Mouse (Mus musculus) intestine, embryonic 16.5 days (tissue): ENCODE data around the gene Smco4. TPM values are rescaled to one million over a fixed set of nuclear protein-coding genes. Genes with fewer than 3 reads are reported as not detected.

Experiments
- ATAC-seq: fragments of 200-750 bp; cut with Nextera tagmentation; 2 replicates; pipeline ENCODE4 v1.8.0; 2017; ENCODE audit warnings: moderate TSS enrichment, moderate library complexity
- H3K27ac ChIP-seq: fragments of 300-500 bp; sonication (generic); 2 replicates; pipeline ENCODE4 v1.5.1; 2014; ENCODE audit warnings: mild to moderate bottlenecking, low read length
- H3K27me3 ChIP-seq: fragments of 300-500 bp; sonication (generic); replicated peaks from 2 replicates; pipeline ENCODE4 v1.6.1; 2014; ENCODE audit warnings: low read length, control low read depth, mixed read lengths; ENCODE audit not compliant: control insufficient read depth, insufficient read depth
- H3K36me3 ChIP-seq: fragments of 300-500 bp; sonication (generic); 2 replicates; pipeline ENCODE4 v1.6.1; 2014; ENCODE audit warnings: low read length, control low read depth; ENCODE audit not compliant: control insufficient read depth, insufficient read depth
- H3K4me1 ChIP-seq: fragments of 300-500 bp; sonication (generic); 2 replicates; pipeline ENCODE4 v1.6.1; 2014; ENCODE audit warnings: low read length, control low read depth, mixed read lengths; ENCODE audit not compliant: control insufficient read depth, insufficient read depth
- H3K4me2 ChIP-seq: fragments of 300-500 bp; sonication (generic); 2 replicates; pipeline ENCODE4 v1.6.1; 2014; ENCODE audit warnings: low read depth, low read length, control low read depth
- H3K4me3 ChIP-seq: fragments of 300-500 bp; sonication (generic); 2 replicates; pipeline ENCODE4 v1.5.1; 2014; ENCODE audit warnings: mild to moderate bottlenecking, low read length
- H3K9ac ChIP-seq: fragments of 300-500 bp; sonication (generic); 2 replicates; pipeline ENCODE4 v1.6.1; 2014; ENCODE audit warnings: low read depth, low read length
- H3K9me3 ChIP-seq: fragments of 300-500 bp; sonication (generic); 2 replicates; pipeline ENCODE4 v1.6.1; 2016; ENCODE audit warnings: low read length, control low read depth; ENCODE audit not compliant: control insufficient read depth
- WGBS: fragments of 180-500 bp; shearing (Covaris S2); extraction: QIAGEN DNeasy Blood & Tissue Kit; methylation state at CpG from one replicate; pipeline ENCODE4 v1.1.7; 2014; 5-methylcytosine and 5-hydroxymethylcytosine counted together
- polyA plus RNA-seq: library from polyadenylated mRNA; unstranded; fragments of >200 nt; fragmentation: Nextera tagmentation; extraction: Ambion mirVana; gene quantifications from 2 replicates; pipeline ENCODE4 v1.2.1, GENCODE M21; 2015

Gene Smco4
- polyA plus RNA-seq, 1 experiment from 2014 or later, result 3.4 TPM

DNA sequence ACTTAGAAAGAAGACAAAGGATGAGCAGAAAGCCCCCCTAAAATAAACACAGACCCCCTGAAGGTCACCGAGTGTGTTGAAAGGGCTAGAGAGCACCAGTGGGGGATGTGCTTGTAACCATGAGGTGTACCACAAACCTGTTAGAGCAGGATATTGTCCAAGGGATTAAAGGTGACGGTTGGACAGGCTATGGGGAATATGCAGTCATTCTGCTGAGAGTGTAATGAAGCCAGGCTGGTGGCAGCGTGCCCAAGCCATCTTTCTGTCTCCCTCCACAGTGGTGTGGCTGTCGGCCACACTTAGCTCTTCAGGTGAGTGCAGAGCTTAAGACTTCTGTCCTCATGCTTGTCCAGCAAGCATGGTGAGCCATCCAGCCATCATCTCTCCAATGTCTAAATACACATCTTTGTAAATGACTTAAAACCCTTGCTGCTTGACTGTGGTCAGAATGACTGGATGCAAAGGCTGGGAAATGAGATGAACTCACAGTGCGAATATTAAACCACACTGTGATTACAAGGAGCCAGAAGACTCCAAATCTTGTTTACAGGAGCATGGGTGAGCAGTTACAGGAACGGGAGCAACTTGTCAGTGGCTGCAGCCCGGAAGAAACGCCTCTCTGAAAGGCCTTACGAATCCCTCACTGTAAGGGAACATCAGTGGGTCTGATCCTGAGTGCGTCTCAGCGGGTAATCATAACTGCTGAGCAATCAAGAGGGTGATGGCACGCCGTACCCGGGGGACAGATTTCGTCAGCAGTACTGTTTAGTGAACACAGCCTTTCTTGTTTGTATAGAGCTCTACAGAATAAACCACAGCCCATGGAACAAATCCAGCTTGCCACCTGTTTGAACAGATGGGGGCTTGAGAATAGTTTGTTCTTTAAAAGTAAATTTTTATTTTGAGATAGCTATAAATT is 59.0 kb downstream of the Smco4 start:
- no peak for ATAC-seq
- WGBS, result 52% methylated on average over 15 of the region's 15 CpGs
- no peaks in the 10 kb centered on the region for H3K9me3 ChIP-seq

GRCm38 (mm10) chr9:15553322-15553721 is 60.1 kb downstream of the Smco4 start:
- Histone ChIP-seq H3K27me3 (no peaks in the 10 kb centered on the region), H3K4me2 (no peak overlapping the region), H3K36me3 (no peaks in the 10 kb centered on the region), H3K9me3 (no peaks in the 10 kb centered on the region), H3K9ac (no peak overlapping the region), H3K4me3 (no peak overlapping the region), H3K27ac (no peak overlapping the region), H3K4me1 (no peaks in the 10 kb centered on the region)
- ATAC-seq, result no peak
- 89% methylated on average over 8 of the region's 8 CpGs for WGBS

More for the DNA sequence above, 59.0 kb downstream of the Smco4 start:
- H3K9ac ChIP-seq, result no peak overlapping the region
- no peak overlapping the region for H3K27ac ChIP-seq
- H3K4me2 ChIP-seq, result no peak overlapping the region
- H3K27me3 ChIP-seq, result no peaks in the 10 kb centered on the region
- H3K4me3 ChIP-seq, result no peak overlapping the region
- no peaks in the 10 kb centered on the region for H3K4me1 ChIP-seq
- no peaks in the 10 kb centered on the region for H3K36me3 ChIP-seq

DNA sequence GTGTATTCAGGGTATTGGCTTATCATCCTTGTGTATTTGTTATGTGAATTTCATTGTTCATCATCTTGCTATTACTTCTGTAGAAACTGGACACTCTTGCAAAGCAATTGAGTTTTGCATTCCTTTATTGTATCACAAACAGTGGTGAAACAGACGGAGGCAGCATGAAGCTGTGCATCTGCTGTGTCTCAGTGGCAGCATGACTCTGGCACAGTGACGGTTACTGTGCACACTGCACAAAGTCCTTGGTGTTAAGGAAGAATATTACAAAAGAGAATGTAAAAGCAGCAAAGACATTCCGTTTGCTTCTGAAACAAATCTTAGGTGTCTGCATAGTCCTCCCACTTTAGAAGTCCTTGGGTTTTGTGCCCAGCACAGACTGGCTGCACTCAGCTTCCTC is 67.2 kb downstream of the Smco4 start:
- ATAC-seq, result no peak
- no peaks in the 10 kb centered on the region for H3K27me3 ChIP-seq
- no peak overlapping the region for H3K4me2 ChIP-seq
- H3K4me1 ChIP-seq, result no peaks in the 10 kb centered on the region
- no peaks in the 10 kb centered on the region for H3K9me3 ChIP-seq
- no peak overlapping the region for H3K9ac ChIP-seq
- no peak overlapping the region for H3K27ac ChIP-seq
- 67% methylated on average over 3 of the region's 3 CpGs for WGBS
- H3K4me3 ChIP-seq, result no peak overlapping the region
- H3K36me3 ChIP-seq, result no peaks in the 10 kb centered on the region

- Histone ChIP-seq H3K4me3 (no peak overlapping the region), H3K9ac (no peak overlapping the region), H3K36me3 (no peaks in the 10 kb centered on the region), H3K27ac (no peak overlapping the region), H3K4me2 (no peak overlapping the region), H3K9me3 (no peaks in the 10 kb centered on the region), H3K27me3 (no peaks in the 10 kb centered on the region), H3K4me1 (no peaks in the 10 kb centered on the region)
- WGBS, result 65% methylated on average over 7 of the region's 7 CpGs
- 0 out of 2 replicates have a peak, but pooled peaks have one; percentile 26 for ATAC-seq
Observed at GRCm38 (mm10) chr9:15562353-15562752, 69.1 kb downstream of the Smco4 start.

GRCm38 (mm10) chr9:15574750-15575454 is 81.7 kb downstream of the Smco4 start:
- Histone ChIP-seq H3K9ac (no peak overlapping the region), H3K9me3 (no peaks in the 10 kb centered on the region), H3K4me1 (no peaks in the 10 kb centered on the region), H3K27me3 (no peaks in the 10 kb centered on the region), H3K36me3 (no peaks in the 10 kb centered on the region), H3K27ac (no peak overlapping the region), H3K4me2 (no peak overlapping the region), H3K4me3 (no peak overlapping the region)
- 75% methylated on average over 13 of the region's 13 CpGs for WGBS
- no peak for ATAC-seq

DNA sequence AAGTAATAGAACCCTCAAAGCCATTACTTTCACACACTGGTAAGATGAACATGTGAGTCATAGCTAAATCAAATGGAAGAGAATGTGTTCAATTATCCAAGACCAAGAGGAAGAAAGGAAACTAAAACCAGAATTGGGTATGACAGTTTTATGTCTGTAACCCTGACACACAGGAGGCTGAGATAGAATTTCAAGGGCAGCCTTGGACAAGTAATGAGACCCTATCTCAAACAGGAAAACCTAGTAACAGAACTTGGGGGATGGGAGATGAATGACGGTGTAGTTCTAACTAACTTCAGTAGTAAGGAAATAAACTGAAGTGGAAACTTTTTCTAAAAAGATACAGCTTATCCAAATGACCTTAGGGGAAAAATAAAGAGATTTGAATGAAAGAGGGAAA is 85.2 kb downstream of the Smco4 start:
- H3K4me3 ChIP-seq, result no peak overlapping the region
- H3K9ac ChIP-seq, result no peak overlapping the region
- WGBS, result 62% methylated on average over 1 of the region's 1 CpGs
- ATAC-seq, result no peak
- no peaks in the 10 kb centered on the region for H3K4me1 ChIP-seq
- H3K36me3 ChIP-seq, result no peaks in the 10 kb centered on the region
- H3K27ac ChIP-seq, result no peak overlapping the region
- no peak overlapping the region for H3K4me2 ChIP-seq
- no peaks in the 10 kb centered on the region for H3K9me3 ChIP-seq
- no peaks in the 10 kb centered on the region for H3K27me3 ChIP-seq

GRCm38 (mm10) chr9:15578946-15579345 is 85.7 kb downstream of the Smco4 start:
- Histone ChIP-seq H3K27ac (no peak overlapping the region), H3K36me3 (no peaks in the 10 kb centered on the region), H3K4me3 (no peak overlapping the region), H3K4me2 (no peak overlapping the region), H3K27me3 (no peaks in the 10 kb centered on the region), H3K9ac (no peak overlapping the region), H3K4me1 (no peaks in the 10 kb centered on the region), H3K9me3 (no peaks in the 10 kb centered on the region)
- ATAC-seq, result no peak
- 91% methylated on average over 9 of the region's 9 CpGs for WGBS

DNA sequence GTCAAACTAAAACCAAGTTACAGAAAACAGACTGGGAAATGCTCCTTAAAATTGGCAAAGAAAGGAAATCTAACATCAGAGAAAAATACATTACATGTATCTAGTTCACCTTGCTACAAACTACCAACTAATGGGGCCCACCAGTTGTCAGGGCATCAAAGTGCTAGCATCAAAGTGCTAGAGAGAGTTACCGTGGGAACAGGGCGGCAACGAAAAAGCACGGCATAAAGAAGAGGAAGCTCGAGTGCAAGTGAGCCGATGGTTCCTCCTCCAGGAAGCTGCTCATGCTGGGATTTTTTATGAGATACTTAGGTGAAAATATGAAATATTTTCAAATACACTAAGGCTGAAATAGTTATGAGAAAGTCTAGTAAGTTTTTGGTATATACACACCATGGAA is 86.9 kb downstream of the Smco4 start:
- Histone ChIP-seq H3K4me3 (no peak overlapping the region), H3K4me2 (no peak overlapping the region), H3K36me3 (no peaks in the 10 kb centered on the region), H3K9me3 (no peaks in the 10 kb centered on the region), H3K27me3 (no peaks in the 10 kb centered on the region), H3K4me1 (no peaks in the 10 kb centered on the region), H3K9ac (no peak overlapping the region), H3K27ac (no peak overlapping the region)
- ATAC-seq, result no peak
- WGBS, result 56% methylated on average over 6 of the region's 6 CpGs

- WGBS, result 94% methylated on average over 5 of the region's 5 CpGs
- Histone ChIP-seq H3K9me3 (no peaks in the 10 kb centered on the region), H3K36me3 (no peaks in the 10 kb centered on the region), H3K27ac (no peak overlapping the region), H3K4me3 (no peak overlapping the region), H3K27me3 (no peaks in the 10 kb centered on the region), H3K4me1 (no peaks in the 10 kb centered on the region), H3K9ac (no peak overlapping the region), H3K4me2 (no peak overlapping the region)
- ATAC-seq, result no peak
Observed at GRCm38 (mm10) chr9:15582026-15582425, 88.8 kb downstream of the Smco4 start.
